Mouse (Mus musculus) activated CD4-positive, CD25-positive, alpha-beta regulatory T cell, adult 4 months (primary cell): Measurements from ENCODE around the gene Tor3a. TPM values are rescaled to one million over a fixed set of nuclear protein-coding genes. Genes with fewer than 3 reads are reported as not detected.

Source experiments
- ATAC-seq: one replicate; pipeline ENCODE4 v1.8.0; 2017
- polyA plus RNA-seq, 2 experiments: library from polyadenylated mRNA; unstranded; fragments of 100-300 nt; shearing (Covaris generic); gene quantifications; one replicate each; pipeline ENCODE4 v1.2.1; 2017

The Tor3a gene
- polyA plus RNA-seq, 2 experiments from 2014 or later, result 21.6 to 22.8 TPM

DNA sequence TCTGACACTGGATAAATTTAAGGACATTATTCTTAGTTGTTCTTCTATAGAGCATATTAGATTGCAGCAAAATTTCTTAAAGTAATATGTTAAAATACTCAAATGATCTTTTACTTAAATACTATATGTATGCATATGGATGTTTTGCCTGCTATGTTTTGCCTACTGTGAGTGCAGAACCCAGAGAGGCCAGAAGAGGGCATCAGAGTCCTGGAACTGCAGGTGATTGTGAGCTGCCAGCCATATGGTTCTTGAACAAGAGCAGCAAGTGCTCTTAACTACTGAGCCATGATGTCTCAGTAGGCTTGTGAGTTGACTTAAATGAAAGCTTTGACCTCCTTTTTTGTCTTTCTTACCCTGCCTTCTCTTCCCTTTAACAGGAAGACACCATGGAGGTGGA lies 43.2 kb downstream of the Tor3a start:
- ATAC-seq, result no peak

DNA sequence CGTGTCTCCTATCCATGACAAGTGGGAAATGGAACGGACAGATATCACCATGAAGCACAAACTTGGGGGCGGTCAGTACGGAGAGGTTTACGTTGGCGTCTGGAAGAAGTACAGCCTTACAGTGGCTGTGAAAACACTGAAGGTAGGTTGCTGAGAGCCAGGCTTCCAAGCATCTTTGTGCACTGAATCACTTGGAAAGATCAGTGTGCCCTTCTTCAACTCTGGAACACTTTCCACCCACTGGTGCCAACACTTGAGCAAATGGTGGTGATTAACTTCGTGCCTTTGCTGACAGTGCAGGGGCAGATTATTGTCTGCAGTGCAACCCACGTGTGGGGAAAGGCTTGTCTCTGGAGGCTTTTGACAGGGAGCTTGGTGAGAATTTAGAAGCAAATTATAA lies 44.2 kb downstream of the Tor3a start:
- ATAC-seq, result no peak

DNA sequence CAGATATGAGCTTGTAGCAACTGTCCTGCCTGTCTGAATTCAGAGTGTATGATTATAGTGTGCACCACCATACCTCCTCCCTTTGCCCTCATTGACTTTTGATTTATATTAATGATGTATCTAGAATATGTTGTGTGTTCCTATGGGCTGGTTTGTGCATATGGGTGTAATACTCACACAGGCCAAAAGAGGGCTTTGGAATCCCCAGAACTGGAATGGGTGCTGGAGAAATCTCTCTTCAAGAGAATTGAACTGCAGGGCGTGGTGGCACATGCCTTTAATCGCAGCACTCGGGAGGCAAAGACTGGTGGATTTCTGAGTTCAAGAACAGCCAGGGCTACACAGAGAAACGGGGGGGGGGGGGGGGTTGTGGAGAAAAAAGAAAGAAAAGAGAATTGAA lies 47.4 kb downstream of the Tor3a start:
- no peak for ATAC-seq

GRCm38 (mm10) chr1:156624231-156624630 lies 49.9 kb downstream of the Tor3a start:
- no peak for ATAC-seq

GRCm38 (mm10) chr1:156620951-156621350 lies 53.2 kb downstream of the Tor3a start:
- ATAC-seq, result no peak

DNA sequence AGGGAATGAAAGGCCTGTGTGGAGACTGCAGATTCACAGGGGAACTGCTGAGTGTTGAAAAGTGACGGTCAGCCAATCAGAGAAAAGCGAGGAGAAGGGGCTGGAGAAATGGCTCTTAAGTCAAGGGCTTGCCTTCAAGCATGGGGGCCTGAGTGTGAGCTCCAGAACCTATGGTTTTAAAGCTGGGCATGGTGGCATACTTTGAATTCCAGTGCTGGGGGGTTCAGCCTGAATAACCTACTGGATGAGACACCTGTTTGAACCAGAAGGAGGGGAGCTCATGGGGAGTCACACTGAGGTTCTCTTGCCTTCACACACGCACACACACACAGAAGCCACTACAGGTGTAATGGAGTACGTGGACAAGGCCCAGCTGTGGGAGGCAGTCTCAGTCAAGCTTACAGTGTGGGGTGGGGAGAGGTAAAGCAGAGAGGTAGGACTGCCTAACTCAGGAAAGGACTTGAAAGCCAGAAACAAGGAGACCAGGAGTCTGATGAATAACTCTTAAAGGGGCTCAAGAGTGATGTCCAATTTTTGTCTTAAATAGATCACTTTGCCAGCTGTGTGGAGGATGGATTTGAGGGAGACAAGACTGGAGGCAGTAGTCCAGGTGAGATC lies 53.8 kb downstream of the Tor3a start:
- ATAC-seq, result no peak

DNA sequence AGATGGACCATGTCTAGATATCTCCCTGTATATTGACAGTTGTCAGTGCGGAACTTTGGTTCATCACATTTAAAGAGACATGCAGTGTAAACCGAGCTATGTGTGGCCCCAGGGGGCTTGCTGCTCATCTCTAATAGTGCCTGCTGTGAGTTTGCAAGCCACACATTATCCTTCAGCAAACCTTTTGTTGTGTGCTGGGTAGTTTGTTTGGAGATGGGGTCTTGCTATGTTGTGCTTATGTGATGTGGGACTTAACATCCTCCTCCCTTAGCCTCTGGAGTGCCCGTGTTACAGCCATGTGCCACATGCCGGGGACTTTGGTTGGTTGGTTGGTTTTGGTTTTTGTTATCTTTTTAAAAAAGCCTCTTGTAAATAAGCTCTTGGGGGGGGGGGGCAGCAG lies 56.3 kb downstream of the Tor3a start:
- no peak for ATAC-seq

DNA sequence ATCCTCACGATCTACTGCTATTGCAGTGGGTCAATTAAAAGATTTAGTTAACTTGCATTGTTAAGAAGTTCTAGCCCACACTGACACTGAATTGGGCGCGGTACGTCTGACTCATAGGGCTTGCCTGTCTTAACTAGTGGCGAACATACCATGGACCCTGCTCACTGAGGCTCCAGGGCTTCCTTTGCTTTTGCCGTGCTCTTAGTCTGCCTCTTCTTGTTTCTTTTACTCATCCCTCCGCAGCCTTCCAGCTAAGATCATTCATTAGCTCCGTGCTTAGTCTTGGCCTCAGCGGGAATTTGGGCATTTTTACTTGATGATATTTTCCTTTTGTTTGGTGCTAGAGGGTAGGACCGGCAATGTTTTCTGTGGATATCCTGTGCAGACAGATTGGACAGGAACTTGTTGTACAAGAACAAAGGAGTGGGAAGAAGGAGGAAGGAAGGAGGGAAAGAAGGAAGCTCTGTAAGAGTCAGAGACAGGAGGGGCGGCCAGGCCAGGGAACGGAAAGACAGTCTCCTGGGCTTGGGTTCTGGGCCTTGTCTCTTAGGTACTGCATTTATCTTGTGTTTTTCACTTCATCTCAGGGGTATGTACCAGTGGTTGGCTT lies 57.1 kb downstream of the Tor3a start:
- no peak for ATAC-seq

DNA sequence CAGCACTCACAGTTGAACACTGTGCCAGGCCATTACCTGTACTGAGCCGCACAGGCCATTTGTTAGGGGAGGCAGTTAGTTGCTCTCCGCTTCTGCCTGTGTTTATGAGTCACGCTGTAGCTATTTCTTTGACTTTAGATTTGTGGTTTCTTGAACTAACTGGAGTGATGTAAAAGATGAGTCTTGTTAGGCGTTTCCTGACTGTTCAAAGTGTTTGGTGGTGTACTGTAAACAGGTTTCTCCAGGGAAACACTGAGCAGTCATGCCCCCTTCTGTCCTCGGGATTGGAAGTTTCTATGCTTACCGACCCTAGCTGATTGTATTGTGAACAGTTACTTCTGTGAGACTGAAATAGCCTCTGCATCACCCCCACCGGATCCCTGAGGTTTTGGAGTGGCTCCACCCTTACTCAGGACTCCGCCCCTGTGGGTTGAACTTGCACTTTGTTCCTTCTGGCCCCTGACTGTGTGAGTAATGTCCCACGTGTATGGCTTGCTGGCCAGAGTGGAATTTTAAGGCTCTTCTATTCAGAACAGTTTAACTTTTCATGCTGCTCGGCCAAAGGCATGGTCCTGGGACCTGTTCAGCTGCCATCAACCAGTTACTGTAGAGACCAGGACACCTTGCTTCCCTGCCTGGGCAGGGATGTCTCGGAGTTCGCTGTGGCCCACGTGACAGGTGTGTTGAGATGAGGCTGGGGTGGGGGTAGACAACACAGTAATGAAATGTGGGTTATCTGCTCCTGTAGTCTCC lies 58.6 kb downstream of the Tor3a start:
- ATAC-seq, result peak; percentile 88

- no peak for ATAC-seq
Observed at GRCm38 (mm10) chr1:156614710-156615109, 59.4 kb downstream of the Tor3a start.

DNA sequence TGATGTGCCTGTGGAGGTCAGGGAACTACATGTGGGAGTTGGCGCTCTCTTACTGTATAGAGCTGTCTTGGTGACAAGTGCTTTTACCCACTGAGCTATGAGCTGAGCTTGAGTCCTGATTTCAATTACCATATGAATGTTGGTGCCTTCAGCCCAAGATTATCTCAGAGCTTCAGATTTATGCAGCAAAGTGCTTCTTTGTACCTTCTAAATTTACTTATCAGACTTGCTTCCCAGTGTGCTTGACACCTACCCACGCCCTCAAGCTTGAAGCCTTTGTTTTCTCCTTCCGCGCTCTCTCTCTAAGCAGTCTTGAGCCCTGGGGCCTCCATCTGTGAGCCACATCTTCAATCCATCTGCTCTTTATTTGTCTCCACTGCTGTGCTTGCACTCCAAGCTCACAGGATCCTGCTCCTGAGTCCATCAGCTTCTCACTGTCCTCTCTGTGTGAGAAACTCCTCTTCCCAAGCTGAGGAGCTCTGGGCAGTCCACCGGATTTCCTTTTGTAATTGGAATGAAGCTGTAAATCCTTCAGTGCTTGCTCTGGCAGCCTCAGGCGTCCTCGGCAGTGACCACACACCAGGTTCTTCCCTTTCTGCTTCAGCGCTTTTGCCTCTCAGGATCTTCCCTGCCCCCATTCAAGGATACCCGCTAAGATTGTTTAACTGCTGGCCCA lies 60.2 kb downstream of the Tor3a start:
- ATAC-seq, result no peak

DNA sequence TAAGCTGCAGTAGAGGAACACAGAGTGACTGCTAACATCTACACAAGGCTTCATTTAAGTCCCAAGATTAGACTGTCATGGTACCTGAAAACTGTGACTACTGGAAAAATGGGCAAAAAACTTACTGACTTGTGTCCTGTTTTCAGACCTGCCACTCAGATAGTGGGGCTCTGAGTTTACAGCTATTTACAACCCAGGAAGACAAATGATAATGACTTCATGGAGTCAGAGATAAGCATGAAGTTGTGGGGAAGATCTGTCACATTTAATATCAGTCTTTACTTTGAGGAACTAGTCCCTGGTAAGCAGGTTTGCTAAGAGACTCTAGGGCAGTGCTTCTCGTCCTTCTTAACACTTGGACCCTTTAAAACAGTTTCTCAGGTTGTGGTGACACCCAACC lies 63.9 kb downstream of the Tor3a start:
- no peak for ATAC-seq

DNA sequence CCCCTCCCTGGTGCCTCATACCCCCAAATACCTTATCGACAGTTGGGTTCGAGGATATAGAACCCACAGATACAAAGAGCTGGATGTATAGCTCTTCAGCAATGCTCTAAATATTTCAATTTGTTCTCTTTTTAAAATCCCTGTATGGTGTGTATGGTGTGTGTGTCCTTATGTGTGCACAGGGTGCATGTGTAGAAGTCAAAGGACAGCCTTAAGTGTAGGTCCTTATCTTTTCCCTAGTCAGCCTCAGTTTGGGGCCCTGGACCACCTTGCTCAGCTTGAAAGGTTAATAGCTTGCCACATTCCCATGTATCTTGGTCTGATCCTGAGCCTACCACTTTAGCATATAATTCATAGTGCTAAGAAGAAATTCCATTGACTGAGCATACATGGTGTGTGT lies 65.7 kb downstream of the Tor3a start:
- ATAC-seq, result no peak

DNA sequence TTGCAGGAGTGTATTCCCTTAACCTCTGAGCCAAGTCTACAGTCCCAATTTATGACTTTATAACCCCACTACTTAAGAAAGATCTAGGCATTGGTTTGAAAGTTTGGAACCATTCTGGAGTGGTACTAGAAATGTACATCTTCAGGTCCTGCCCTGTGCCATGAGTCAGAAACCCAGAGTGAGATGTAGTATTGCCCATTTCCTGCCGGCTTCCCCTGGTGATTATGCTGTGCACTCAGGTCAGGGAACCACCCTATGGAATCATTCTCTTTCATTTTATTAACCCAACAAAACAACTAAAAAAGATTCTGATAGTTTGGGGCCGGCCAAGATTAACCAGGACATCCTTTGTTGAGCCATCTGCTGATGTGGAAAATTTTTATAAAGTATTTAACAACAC lies 68.2 kb downstream of the Tor3a start:
- ATAC-seq, result peak; percentile 69

- no peak for ATAC-seq
Observed at GRCm38 (mm10) chr1:156605094-156605866, 68.9 kb downstream of the Tor3a start.

Other genes starting within 250 kb of the Tor3a start
- gene Soat1, start 200.0 kb downstream of the Tor3a start, polyA plus RNA-seq, result 10 to 100 TPM; 44.4 to 50.5 TPM
- gene Gm10031, start 150.3 kb downstream of the Tor3a start, polyA plus RNA-seq, result 1 to 10 TPM; 2.4 to 5.2 TPM
- 1 to 10 TPM; 3.3 TPM for gene Abl2, start 115.6 kb downstream of the Tor3a start, polyA plus RNA-seq
- 10 to 100 TPM; 11.2 to 12.4 TPM for gene Fam20b, start 44.7 kb upstream of the Tor3a start, polyA plus RNA-seq
- gene Angptl1, start 164.2 kb upstream of the Tor3a start, polyA plus RNA-seq, result under 1 TPM; 0.74 to 0.83 TPM